Mouse (Mus musculus): ENCODE measurements around the gene Gm49378. TPM values are rescaled to one million over a fixed set of nuclear protein-coding genes. Genes with fewer than 3 reads are reported as not detected.

The Gm49378 gene
- polyA plus RNA-seq, 1 experiment from 2014 or later, result 1.4 TPM

DNA sequence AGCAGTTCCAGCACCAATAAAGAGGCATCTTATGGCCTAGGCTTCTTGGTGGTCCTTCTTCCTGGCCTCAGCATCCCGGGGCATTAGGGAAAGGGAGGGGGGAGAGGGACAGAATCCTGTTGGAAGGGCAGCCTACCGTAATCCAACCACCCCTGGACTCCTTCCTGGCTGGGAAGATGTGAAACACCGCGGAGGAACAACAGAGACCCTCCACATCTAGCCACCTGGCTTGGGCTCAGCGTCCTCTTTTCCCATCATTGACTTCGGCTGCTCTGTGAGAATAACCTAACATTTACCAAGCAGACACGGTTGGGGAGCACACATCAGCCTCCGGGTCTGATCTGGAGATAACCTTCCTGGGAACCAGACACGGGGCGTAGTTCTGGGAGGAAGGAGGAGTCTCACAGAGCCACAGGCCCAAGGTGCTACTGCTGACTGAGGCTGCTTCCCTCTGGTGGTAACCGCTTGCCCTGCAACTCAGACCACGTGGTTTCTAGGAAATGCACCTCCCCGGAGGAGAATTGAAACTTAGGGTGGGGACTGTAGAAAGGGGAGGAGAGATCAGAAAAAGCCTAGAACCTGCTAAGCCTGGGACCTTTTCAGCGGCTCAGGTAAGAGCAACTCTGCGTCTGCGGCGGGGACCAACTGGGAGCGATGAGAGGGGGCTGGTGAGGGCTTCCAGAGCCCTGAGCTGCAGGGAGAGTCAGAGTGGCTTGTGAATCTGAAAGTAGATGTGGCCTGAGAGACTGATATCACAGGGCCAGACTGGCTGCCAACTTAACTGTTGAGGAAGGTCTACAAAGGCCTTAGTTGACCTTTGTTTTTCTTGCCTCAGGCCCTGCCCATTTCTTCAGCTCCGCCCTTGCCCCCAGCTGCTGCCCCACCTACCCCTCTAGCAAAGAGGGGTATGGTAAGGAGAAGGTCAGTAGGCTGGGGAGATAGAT, 33.8 kb downstream of the Gm49378 start:
- no peaks in the 10 kb centered on the region for H3K9me3 ChIP-seq (replicated peaks)
- no peaks in the 10 kb centered on the region for H3K27me3 ChIP-seq
- H3K4me1 ChIP-seq, result peaks cover 19% of the 10 kb centered on the region
- H3K4me2 ChIP-seq (replicated peaks), result peak overlapping the region; percentile 45
- 14% methylated on average over 19 of the region's 19 CpGs for whole genome bisulfite sequencing
- H3K9ac ChIP-seq, result peak overlapping the region; percentile 2; the same call in 1 of the 2 replicates
- ATAC-seq (ENCODE audit: insufficient number of reproducible peaks, low FRiP score, low TSS enrichment, low read depth), result peak; percentile 86
- H3K36me3 ChIP-seq, result peaks cover 75% of the 10 kb centered on the region
- H3K27ac ChIP-seq (replicated peaks), result peak overlapping the region; percentile 63
- peak overlapping the region; percentile 39 for H3K4me3 ChIP-seq (replicated peaks)

DNA sequence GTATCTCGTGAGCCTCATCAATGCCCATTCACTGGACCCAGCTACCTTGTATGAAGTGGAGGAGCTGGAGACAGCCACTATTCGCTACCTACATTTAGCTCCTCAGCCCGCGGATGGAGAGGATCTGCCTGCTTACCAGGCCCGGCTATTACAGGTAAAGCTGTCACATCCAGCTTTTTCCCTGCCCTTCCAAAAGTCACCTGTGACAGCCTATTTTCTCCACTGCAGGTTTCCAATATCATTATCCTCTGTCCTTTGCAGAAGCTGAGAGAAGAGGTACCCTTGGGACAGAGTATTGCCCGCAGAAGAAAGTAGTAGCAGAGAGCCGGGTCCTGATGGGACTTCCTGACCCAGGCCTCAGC, 34.4 kb downstream of the Gm49378 start, which contains the start of gene Irf9:
Gene Irf9, plus strand, starts transcription at position 301 of the 362 bp plus-strand sequence.
- 80% methylated on average over 7 of the region's 7 CpGs for WGBS
- Histone ChIP-seq H3K9me3 (replicated peaks) (no peaks in the 10 kb centered on the region), H3K36me3 (peaks cover 75% of the 10 kb centered on the region), H3K9ac (peak within 1 kb of the TSS; percentile 2; the same call in 1 of the 2 replicates), H3K27ac (replicated peaks) (peak within 1 kb of the TSS; percentile 63), H3K4me2 (replicated peaks) (peak within 1 kb of the TSS; percentile 45), H3K4me1 (peaks cover 19% of the 10 kb centered on the region), H3K4me3 (replicated peaks) (peak within 1 kb of the TSS; percentile 39), H3K27me3 (no peaks in the 10 kb centered on the region)
- ATAC-seq (ENCODE audit: insufficient number of reproducible peaks, low FRiP score, low TSS enrichment, low read depth), result no peak

DNA sequence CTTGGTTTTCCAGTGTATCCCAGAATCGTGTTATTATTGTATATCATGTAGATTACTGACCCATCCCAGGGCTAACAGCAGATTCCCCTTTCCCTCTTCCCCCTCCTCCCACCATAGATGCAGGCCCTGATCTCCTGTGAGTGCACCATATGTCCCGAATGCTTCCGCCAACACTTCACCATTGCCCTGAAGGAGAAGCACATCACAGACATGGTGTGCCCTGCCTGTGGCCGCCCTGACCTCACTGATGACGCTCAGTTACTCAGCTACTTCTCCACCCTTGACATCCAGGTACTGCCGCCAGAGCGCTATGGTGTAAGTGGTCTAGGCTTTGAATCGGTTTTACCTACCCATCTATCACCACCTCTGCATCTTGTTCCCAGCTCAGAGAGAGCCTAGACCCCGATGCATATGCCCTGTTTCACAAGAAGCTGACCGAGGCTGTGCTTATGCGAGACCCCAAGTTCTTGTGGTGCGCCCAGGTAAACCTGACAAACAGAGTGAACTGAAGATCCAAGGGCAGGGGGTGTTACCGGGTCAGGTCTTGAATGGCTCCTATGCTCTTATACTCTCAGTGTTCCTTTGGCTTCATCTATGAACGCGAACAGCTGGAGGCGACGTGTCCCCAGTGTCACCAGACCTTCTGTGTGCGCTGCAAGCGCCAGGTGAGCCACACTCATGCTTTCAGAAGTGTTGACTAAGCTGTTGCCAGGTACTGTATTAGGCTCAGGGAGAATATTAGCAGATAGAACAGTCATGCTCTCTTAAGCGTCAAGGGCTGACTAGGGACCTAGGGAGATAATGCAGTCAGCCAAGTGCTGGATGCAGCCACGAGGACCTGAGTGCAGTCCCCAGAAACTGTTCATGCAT, 38.9 kb downstream of the Gm49378 start:
- Histone ChIP-seq H3K27me3 (no peaks in the 10 kb centered on the region), H3K36me3 (peaks cover 86% of the 10 kb centered on the region), H3K4me3 (replicated peaks) (no peak overlapping the region), H3K4me1 (peaks cover 7% of the 10 kb centered on the region), H3K9ac (no peak overlapping the region), H3K27ac (replicated peaks) (no peak overlapping the region), H3K9me3 (replicated peaks) (no peaks in the 10 kb centered on the region), H3K4me2 (replicated peaks) (no peak overlapping the region)
- ATAC-seq (ENCODE audit: insufficient number of reproducible peaks, low FRiP score, low TSS enrichment, low read depth), result no peak
- 93% methylated on average over 21 of the region's 21 CpGs for WGBS

DNA sequence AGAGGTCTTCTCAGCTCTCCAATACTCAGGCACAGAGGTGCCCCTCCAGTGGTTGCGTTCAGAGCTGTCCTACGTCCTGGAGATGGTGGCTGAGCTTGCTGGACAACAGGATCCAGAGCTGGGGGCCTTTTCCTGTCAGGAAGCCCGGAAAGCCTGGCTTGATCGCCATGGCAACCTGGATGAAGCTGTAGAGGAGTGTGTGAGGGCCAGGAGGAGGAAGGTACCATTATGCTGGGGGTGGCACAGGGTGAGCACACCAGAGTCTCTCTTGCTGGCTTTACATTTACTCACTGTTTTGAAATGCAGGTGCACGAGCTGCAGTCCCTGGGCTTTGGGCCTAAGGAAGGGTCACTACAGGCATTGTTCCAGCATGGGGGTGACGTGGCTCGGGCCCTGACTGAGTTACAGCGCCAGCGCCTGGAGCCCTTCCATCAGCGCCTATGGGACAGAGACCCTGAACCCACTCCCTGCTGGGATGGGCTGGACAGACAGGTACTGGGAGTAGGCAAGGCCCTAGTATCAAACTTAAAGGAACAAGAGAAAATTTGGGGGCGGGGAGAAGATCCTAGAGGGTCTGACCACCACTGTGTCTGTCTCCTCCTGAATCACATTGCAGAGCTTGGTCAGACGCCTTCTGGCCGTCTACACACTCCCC, 41.5 kb downstream of the Gm49378 start:
- H3K27me3 ChIP-seq, result no peaks in the 10 kb centered on the region
- 81% methylated on average over 13 of the region's 13 CpGs for WGBS
- H3K36me3 ChIP-seq, result peaks cover 67% of the 10 kb centered on the region
- no peak for ATAC-seq (ENCODE audit: insufficient number of reproducible peaks, low FRiP score, low TSS enrichment, low read depth)
- no peak overlapping the region for H3K4me2 ChIP-seq (replicated peaks)
- no peak overlapping the region for H3K4me3 ChIP-seq (replicated peaks)
- H3K27ac ChIP-seq (replicated peaks), result no peak overlapping the region
- H3K4me1 ChIP-seq, result peaks cover 12% of the 10 kb centered on the region
- H3K9ac ChIP-seq, result no peak overlapping the region
- H3K9me3 ChIP-seq (replicated peaks), result no peaks in the 10 kb centered on the region

DNA sequence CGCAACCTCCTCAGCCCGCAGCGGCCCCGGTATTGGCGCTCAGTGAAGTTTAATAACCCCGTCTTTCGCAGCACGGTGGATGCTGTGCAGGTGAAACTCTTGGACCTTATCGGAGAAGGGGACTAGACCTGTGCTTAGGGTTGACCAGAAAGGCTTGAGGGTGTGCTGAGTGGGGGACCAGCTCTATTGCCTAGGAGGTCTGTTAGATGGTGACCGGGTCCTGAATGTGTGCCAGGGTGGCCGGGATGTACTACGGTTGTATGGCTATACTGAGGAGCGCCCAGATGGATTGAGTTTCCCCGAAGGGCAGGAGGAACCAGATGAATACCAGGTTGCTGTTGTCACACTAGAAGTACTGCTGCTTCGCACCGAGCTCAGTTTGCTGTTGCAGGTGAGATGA, 45.5 kb downstream of the Gm49378 start:
- H3K9ac ChIP-seq, result peak overlapping the region; percentile 94
- peaks cover 19% of the 10 kb centered on the region for H3K4me1 ChIP-seq
- H3K27ac ChIP-seq (replicated peaks), result peak overlapping the region; percentile 97
- H3K36me3 ChIP-seq, result peaks cover 42% of the 10 kb centered on the region
- peak overlapping the region; percentile 98 for H3K4me3 ChIP-seq (replicated peaks)
- 2% methylated on average over 16 of the region's 16 CpGs for WGBS
- no peaks in the 10 kb centered on the region for H3K27me3 ChIP-seq
- no peak for ATAC-seq (ENCODE audit: insufficient number of reproducible peaks, low FRiP score, low TSS enrichment, low read depth)
- no peaks in the 10 kb centered on the region for H3K9me3 ChIP-seq (replicated peaks)
- H3K4me2 ChIP-seq (replicated peaks), result peak overlapping the region; percentile 93

DNA sequence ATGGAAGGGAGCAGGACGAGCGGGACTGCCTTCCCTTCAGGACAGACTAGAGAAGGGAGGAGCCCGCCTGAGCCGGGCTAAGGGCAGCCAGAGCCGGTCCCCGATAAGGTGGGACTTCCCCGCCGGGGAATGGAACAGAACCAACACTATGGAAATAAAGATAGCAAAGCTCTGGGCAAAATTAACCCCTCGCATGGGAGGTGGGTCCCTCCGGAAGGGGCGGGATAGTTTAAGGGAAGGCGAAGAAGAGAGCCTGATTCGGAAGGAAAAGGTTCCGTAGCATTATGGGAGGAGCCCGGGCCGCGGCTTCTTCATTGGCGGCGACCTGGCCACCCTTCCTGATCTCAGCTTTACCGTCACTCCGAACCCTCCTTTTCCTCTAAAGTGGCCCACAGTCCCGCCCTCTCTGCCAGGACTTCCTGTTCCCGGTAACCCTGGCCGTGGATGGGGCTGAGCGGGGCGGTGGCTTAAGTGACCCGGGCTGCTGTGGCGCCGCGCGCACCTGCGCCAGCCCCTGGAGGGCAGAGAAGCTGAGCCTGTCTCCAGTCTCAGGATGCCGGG, 46.3 kb downstream of the Gm49378 start, which contains the start of gene Rnf31:
Gene Rnf31, plus strand, starts transcription at position 378 of the 561 bp plus-strand sequence.
- Histone ChIP-seq H3K4me1 (peaks cover 19% of the 10 kb centered on the region), H3K9me3 (replicated peaks) (no peaks in the 10 kb centered on the region), H3K9ac (peak within 1 kb of the TSS; percentile 94), H3K27me3 (no peaks in the 10 kb centered on the region), H3K36me3 (peaks cover 37% of the 10 kb centered on the region), H3K4me2 (replicated peaks) (peak within 1 kb of the TSS; percentile 93), H3K27ac (replicated peaks) (peak within 1 kb of the TSS; percentile 97), H3K4me3 (replicated peaks) (peak within 1 kb of the TSS; percentile 98)
- 0% methylated on average over 33 of the region's 33 CpGs for WGBS
- peak; percentile 89 for ATAC-seq (ENCODE audit: insufficient number of reproducible peaks, low FRiP score, low TSS enrichment, low read depth)

DNA sequence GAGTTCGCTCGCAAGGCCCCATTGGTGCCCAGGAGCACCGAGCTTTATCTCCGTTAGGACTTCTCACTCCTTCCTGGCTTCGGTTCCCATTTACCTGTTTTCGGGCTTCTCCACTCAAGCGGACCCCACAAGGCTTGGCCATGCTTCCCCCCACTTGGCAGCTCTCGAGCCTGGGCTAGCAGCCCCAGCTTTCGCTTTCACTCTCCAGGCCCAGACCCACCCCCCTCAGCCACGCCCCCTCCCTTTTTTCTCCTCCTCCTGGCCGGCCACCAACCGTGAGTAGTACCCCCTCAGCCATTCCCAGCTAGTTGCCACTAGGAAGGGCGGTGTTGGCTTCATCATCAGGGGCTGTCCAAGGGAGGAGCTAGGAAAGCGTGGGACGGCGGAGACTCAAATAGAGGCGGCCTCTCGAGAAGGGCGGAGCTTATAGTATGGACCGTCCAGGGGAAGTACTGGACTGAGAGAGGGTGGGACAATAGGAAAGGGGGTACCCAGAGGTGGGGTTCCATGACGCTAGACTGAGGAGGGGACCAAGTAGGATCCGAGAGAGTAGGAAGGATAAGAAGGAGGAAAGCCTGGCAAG, 46.9 kb downstream of the Gm49378 start, which contains the start of gene Psme2:
Gene Psme2, minus strand, starts transcription at position 366 of the 583 bp plus-strand sequence.
- Histone ChIP-seq H3K4me3 (replicated peaks) (peak within 1 kb of the TSS; percentile 98), H3K9me3 (replicated peaks) (no peaks in the 10 kb centered on the region), H3K27me3 (no peaks in the 10 kb centered on the region), H3K4me1 (peaks cover 19% of the 10 kb centered on the region), H3K36me3 (peaks cover 31% of the 10 kb centered on the region), H3K27ac (replicated peaks) (peak within 1 kb of the TSS; percentile 97), H3K9ac (peak within 1 kb of the TSS; percentile 94), H3K4me2 (replicated peaks) (peak within 1 kb of the TSS; percentile 93)
- under 1% methylated on average over 22 of the region's 22 CpGs for WGBS
- peak; percentile 96 for ATAC-seq (ENCODE audit: insufficient number of reproducible peaks, low FRiP score, low TSS enrichment, low read depth)

DNA sequence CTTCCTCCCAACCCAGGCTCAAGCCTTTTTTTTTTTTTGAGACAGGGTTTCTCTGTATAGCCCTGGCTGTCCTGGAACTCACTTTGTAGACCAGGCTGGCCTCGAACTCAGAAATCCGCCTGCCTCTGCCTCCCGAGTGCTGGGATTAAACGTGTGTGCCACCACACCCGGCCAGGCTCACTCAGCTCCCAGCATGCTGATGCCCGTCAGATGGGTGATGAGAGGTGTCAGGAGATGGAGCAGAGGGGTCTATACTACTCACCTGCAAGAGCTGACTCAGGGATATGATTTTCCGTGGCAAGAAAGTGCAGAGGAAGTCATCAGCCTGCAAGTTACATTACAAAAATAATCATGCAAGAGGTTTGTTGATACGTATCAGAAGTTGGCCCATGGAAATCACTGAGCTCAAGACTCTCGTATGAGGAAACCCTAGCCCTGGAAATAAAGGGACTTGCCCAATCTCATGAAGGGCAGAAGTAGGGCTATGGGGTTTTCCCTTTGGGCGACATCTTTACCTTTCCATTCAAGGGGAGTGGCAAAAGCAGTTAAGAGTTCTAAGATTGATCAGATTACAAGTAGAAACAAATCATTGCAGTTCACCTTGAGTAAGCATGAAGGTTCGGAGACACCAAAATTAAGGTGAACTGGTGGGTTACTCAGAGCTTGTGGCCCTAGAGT, 47.8 kb downstream of the Gm49378 start:
- Histone ChIP-seq H3K9me3 (replicated peaks) (no peaks in the 10 kb centered on the region), H3K27me3 (no peaks in the 10 kb centered on the region), H3K36me3 (peaks cover 22% of the 10 kb centered on the region), H3K9ac (peak overlapping the region; percentile 43), H3K27ac (replicated peaks) (peak overlapping the region; percentile 77), H3K4me1 (peaks cover 22% of the 10 kb centered on the region), H3K4me3 (replicated peaks) (peak overlapping the region; percentile 98), H3K4me2 (replicated peaks) (peak overlapping the region; percentile 93)
- ATAC-seq (ENCODE audit: insufficient number of reproducible peaks, low FRiP score, low TSS enrichment, low read depth), result no peak
- 78% methylated on average over 11 of the region's 11 CpGs for WGBS

DNA sequence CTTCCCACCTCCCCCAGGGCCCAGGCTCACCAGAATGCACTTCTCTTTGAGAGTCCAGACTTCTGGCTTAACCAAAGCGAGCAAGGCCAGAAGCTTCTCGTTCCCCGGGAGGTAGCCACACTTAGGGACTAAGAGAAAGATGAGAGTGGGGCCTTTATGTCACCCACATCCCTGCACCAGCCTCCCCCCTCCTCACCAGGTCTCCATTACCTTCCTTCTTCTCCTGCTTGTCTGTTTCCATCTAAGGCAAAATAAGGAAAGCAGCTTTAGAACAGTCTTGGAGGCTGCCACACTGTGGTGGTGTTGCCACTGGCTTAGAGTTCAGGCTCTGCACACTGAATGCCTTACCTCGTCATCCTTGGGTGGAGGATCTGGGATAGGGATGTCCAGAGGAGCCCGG, 48.4 kb downstream of the Gm49378 start:
- no peak for ATAC-seq (ENCODE audit: insufficient number of reproducible peaks, low FRiP score, low TSS enrichment, low read depth)
- Histone ChIP-seq H3K4me1 (peaks cover 26% of the 10 kb centered on the region), H3K4me3 (replicated peaks) (no peak overlapping the region), H3K36me3 (peaks cover 15% of the 10 kb centered on the region), H3K27me3 (no peaks in the 10 kb centered on the region), H3K27ac (replicated peaks) (no peak overlapping the region), H3K4me2 (replicated peaks) (no peak overlapping the region), H3K9ac (no peak overlapping the region), H3K9me3 (replicated peaks) (no peaks in the 10 kb centered on the region)
- WGBS, result 88% methylated on average over 5 of the region's 5 CpGs

DNA sequence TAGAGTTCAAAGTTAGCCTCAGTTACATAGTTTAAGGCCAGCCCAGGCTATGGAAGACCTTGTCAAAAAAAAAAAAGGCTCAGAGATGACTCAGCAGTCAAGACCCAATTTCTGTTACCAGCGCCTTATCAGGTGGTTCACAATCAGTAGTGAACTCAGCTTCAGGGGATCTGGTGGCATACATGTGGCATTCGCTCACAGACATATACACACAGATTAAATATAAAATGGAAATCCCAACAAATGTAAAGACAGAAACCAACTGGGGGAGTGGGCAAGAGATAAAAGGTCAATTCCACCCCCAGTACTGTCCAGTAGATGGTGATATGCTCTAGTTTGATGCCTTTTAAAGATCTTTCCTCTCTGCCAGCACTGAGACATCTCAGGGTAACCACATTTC, 51.5 kb downstream of the Gm49378 start:
- no peak for ATAC-seq (ENCODE audit: insufficient number of reproducible peaks, low FRiP score, low TSS enrichment, low read depth)
- no peak overlapping the region for H3K27ac ChIP-seq (replicated peaks)
- peaks cover 15% of the 10 kb centered on the region for H3K4me1 ChIP-seq
- H3K4me2 ChIP-seq (replicated peaks), result no peak overlapping the region
- WGBS, result 90% methylated on average over 2 of the region's 2 CpGs
- H3K9me3 ChIP-seq (replicated peaks), result no peaks in the 10 kb centered on the region
- no peaks in the 10 kb centered on the region for H3K27me3 ChIP-seq
- H3K9ac ChIP-seq, result no peak overlapping the region
- peaks cover 17% of the 10 kb centered on the region for H3K36me3 ChIP-seq
- H3K4me3 ChIP-seq (replicated peaks), result no peak overlapping the region
